Mouse (Mus musculus) brain, embryonic 14.5 days (tissue): ENCODE data around the gene 4930438A08Rik.

Source experiments
- CTCF ChIP-seq: fragments of 200-500 bp; IDR thresholded peaks from 2 replicates; pipeline ENCODE4 v1.5.1; 2012; ENCODE audit warnings: inconsistent platforms, mild to moderate bottlenecking, moderate library complexity, borderline replicate concordance; ENCODE audit not compliant: insufficient read depth, insufficient read length; ENCODE audit errors: extremely low read depth
- POLR2A ChIP-seq: fragments of 200-500 bp; IDR thresholded peaks from 2 replicates; pipeline ENCODE4 v1.6.1; 2012; ENCODE audit warnings: mild to moderate bottlenecking, inconsistent platforms, borderline replicate concordance; ENCODE audit not compliant: poor library complexity, insufficient read depth, insufficient read length, severe bottlenecking; ENCODE audit errors: extremely low read depth

DNA sequence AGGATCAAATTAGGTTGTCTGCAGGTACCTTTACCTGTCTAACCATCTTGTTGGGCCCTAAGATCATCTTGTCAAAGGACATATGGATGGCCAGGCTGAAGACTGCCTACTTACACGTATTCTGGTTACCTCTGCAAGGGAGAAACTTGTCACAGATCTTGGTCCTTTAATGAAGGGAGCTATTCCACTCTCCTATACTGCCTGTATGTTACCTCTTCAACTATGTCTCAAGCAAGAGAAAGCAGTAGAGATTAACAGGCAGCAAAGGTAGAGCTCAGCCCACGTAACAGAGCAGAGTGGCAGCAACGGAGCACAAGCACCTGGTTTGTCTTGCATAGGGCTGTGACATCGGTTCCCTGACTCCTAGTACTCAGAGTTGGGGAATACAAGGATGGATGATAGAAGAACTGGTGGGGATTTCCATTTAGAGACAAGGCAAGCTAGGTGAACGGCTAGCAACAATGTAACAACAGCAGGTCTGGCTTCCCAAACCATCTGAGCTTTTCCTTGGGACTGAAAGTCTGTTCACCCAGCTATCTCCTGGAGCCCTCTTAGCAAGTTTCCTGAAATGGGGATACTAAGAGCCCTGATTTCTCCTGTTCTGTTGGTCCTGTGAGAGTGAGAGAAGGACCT is 41.1 kb downstream of the 4930438A08Rik start:
- TF ChIP-seq CTCF, result no peak
- TF ChIP-seq POLR2A, result no peak
